Mouse (Mus musculus): ENCODE measurements at regions not wholly inside any gene's neighbourhood (a gene's known extent, or its start where the extent isn't known, plus 50 kb on each side); places are given as distances from the start of the nearest gene placed in this dataset.
A peak's percentile ranks its signal among the peaks of the same experiment; 100 is the strongest.

GRCm38 (mm10) chr2:137924576-137924975, 331.8 kb upstream of the Btbd3 start:
- 84% methylated on average over 2 of the region's 2 CpGs for WGBS
- no peak overlapping the region for H3K9ac ChIP-seq (ENCODE audit: low read length)

GRCm38 (mm10) chr2:137898425-137898824, 357.9 kb upstream of the Btbd3 start:
- H3K9me3 ChIP-seq (ENCODE audit: control insufficient read depth, low read length): no peaks in the 10 kb centered on the region
- ATAC-seq (ENCODE audit: low FRiP score) (no peak), DNase-seq (ENCODE audit: low spot score, missing footprints) (peak; percentile 45)
- no peaks in the 10 kb centered on the region for H3K36me3 ChIP-seq (ENCODE audit: control insufficient read depth, insufficient read depth, low read length)
- no peak overlapping the region for H3K4me2 ChIP-seq
- no peak overlapping the region for H3K9ac ChIP-seq (ENCODE audit: low read length)
- H3K4me3 ChIP-seq (ENCODE audit: low read depth, low read length): no peak overlapping the region
- H3K27ac ChIP-seq (ENCODE audit: low read depth, low read length): no peak overlapping the region
- no peaks in the 10 kb centered on the region for H3K4me1 ChIP-seq (ENCODE audit: control insufficient read depth, insufficient read depth, low read length)
- H3K27me3 ChIP-seq (ENCODE audit: control insufficient read depth, insufficient read depth, low read length): no peaks in the 10 kb centered on the region

More at GRCm38 (mm10) chr2:137924576-137924975, 331.8 kb upstream of the Btbd3 start:
- ATAC-seq (ENCODE audit: low FRiP score) (no peak), DNase-seq (ENCODE audit: low spot score, missing footprints) (peak; percentile 33)
- Histone ChIP-seq H3K27ac (ENCODE audit: low read depth, low read length) (no peak overlapping the region), H3K9me3 (ENCODE audit: control insufficient read depth, low read length) (no peaks in the 10 kb centered on the region), H3K27me3 (ENCODE audit: control insufficient read depth, insufficient read depth, low read length) (no peaks in the 10 kb centered on the region), H3K4me2 (no peak overlapping the region), H3K4me1 (ENCODE audit: control insufficient read depth, insufficient read depth, low read length) (no peaks in the 10 kb centered on the region), H3K36me3 (ENCODE audit: control insufficient read depth, insufficient read depth, low read length) (no peaks in the 10 kb centered on the region), H3K4me3 (ENCODE audit: low read depth, low read length) (no peak overlapping the region)

GRCm38 (mm10) chr2:137880211-137881031, 375.9 kb upstream of the Btbd3 start:
- Histone ChIP-seq H3K27me3 (ENCODE audit: control insufficient read depth, insufficient read depth, low read length) (no peaks in the 10 kb centered on the region), H3K9ac (ENCODE audit: low read length) (no peak overlapping the region), H3K9me3 (ENCODE audit: control insufficient read depth, low read length) (no peaks in the 10 kb centered on the region), H3K36me3 (ENCODE audit: control insufficient read depth, insufficient read depth, low read length) (no peaks in the 10 kb centered on the region), H3K27ac (ENCODE audit: low read depth, low read length) (no peak overlapping the region), H3K4me2 (no peak overlapping the region), H3K4me1 (ENCODE audit: control insufficient read depth, insufficient read depth, low read length) (no peaks in the 10 kb centered on the region), H3K4me3 (ENCODE audit: low read depth, low read length) (no peak overlapping the region)
- DNase-seq (ENCODE audit: low spot score, missing footprints): no peak
- ATAC-seq (ENCODE audit: low FRiP score): no peak
- WGBS: 92% methylated on average over 7 of the region's 7 CpGs

GRCm38 (mm10) chr2:137869676-137870075, 386.7 kb upstream of the Btbd3 start:
- ATAC-seq (ENCODE audit: low FRiP score) (no peak), DNase-seq (ENCODE audit: low spot score, missing footprints) (no peak)
- H3K36me3 ChIP-seq (ENCODE audit: control insufficient read depth, insufficient read depth, low read length): no peaks in the 10 kb centered on the region
- H3K9ac ChIP-seq (ENCODE audit: low read length): no peak overlapping the region
- WGBS: 76% methylated on average over 4 of the region's 4 CpGs
- no peaks in the 10 kb centered on the region for H3K4me1 ChIP-seq (ENCODE audit: control insufficient read depth, insufficient read depth, low read length)
- no peaks in the 10 kb centered on the region for H3K9me3 ChIP-seq (ENCODE audit: control insufficient read depth, low read length)
- no peak overlapping the region for H3K27ac ChIP-seq (ENCODE audit: low read depth, low read length)
- H3K27me3 ChIP-seq (ENCODE audit: control insufficient read depth, insufficient read depth, low read length): no peaks in the 10 kb centered on the region
- H3K4me2 ChIP-seq: no peak overlapping the region
- H3K4me3 ChIP-seq (ENCODE audit: low read depth, low read length): no peak overlapping the region

- no peak overlapping the region for H3K9ac ChIP-seq (ENCODE audit: low read length)
- no peaks in the 10 kb centered on the region for H3K9me3 ChIP-seq (ENCODE audit: control insufficient read depth, low read length)
- 88% methylated on average over 4 of the region's 4 CpGs for WGBS
- ATAC-seq (ENCODE audit: low FRiP score) (no peak), DNase-seq (ENCODE audit: low spot score, missing footprints) (no peak)
- H3K4me3 ChIP-seq (ENCODE audit: low read depth, low read length): no peak overlapping the region
- no peak overlapping the region for H3K27ac ChIP-seq (ENCODE audit: low read depth, low read length)
- H3K4me2 ChIP-seq: no peak overlapping the region
- no peaks in the 10 kb centered on the region for H3K36me3 ChIP-seq (ENCODE audit: control insufficient read depth, insufficient read depth, low read length)
- no peaks in the 10 kb centered on the region for H3K27me3 ChIP-seq (ENCODE audit: control insufficient read depth, insufficient read depth, low read length)
- H3K4me1 ChIP-seq (ENCODE audit: control insufficient read depth, insufficient read depth, low read length): no peaks in the 10 kb centered on the region
Observed at GRCm38 (mm10) chr2:137854494-137854893, 401.9 kb upstream of the Btbd3 start.

GRCm38 (mm10) chr2:137853399-137854259, 402.7 kb upstream of the Btbd3 start:
- Histone ChIP-seq H3K4me1 (ENCODE audit: control insufficient read depth, insufficient read depth, low read length) (no peaks in the 10 kb centered on the region), H3K36me3 (ENCODE audit: control insufficient read depth, insufficient read depth, low read length) (no peaks in the 10 kb centered on the region), H3K27ac (ENCODE audit: low read depth, low read length) (no peak overlapping the region), H3K4me2 (no peak overlapping the region), H3K27me3 (ENCODE audit: control insufficient read depth, insufficient read depth, low read length) (no peaks in the 10 kb centered on the region), H3K9ac (ENCODE audit: low read length) (no peak overlapping the region), H3K4me3 (ENCODE audit: low read depth, low read length) (no peak overlapping the region), H3K9me3 (ENCODE audit: control insufficient read depth, low read length) (no peaks in the 10 kb centered on the region)
- WGBS: 88% methylated on average over 10 of the region's 10 CpGs
- no peak for ATAC-seq (ENCODE audit: low FRiP score)
- no peak for DNase-seq (ENCODE audit: low spot score, missing footprints)

- no peaks in the 10 kb centered on the region for H3K36me3 ChIP-seq (ENCODE audit: control insufficient read depth, insufficient read depth, low read length)
- WGBS: 59% methylated on average over 2 of the region's 2 CpGs
- no peaks in the 10 kb centered on the region for H3K4me1 ChIP-seq (ENCODE audit: control insufficient read depth, insufficient read depth, low read length)
- H3K27me3 ChIP-seq (ENCODE audit: control insufficient read depth, insufficient read depth, low read length): no peaks in the 10 kb centered on the region
- no peak overlapping the region for H3K4me3 ChIP-seq (ENCODE audit: low read depth, low read length)
- no peaks in the 10 kb centered on the region for H3K9me3 ChIP-seq (ENCODE audit: control insufficient read depth, low read length)
- H3K9ac ChIP-seq (ENCODE audit: low read length): no peak overlapping the region
- H3K4me2 ChIP-seq: no peak overlapping the region
- H3K27ac ChIP-seq (ENCODE audit: low read depth, low read length): no peak overlapping the region
- DNase-seq (ENCODE audit: low spot score, missing footprints) (no peak), ATAC-seq (ENCODE audit: low FRiP score) (no peak)
Observed at GRCm38 (mm10) chr2:137847901-137848300, 408.5 kb upstream of the Btbd3 start.

- DNase-seq (ENCODE audit: low spot score, missing footprints) (no peak), ATAC-seq (ENCODE audit: low FRiP score) (no peak)
- Histone ChIP-seq H3K36me3 (ENCODE audit: control insufficient read depth, insufficient read depth, low read length) (no peaks in the 10 kb centered on the region), H3K4me2 (no peak overlapping the region), H3K27me3 (ENCODE audit: control insufficient read depth, insufficient read depth, low read length) (no peaks in the 10 kb centered on the region), H3K9ac (ENCODE audit: low read length) (no peak overlapping the region), H3K27ac (ENCODE audit: low read depth, low read length) (no peak overlapping the region), H3K9me3 (ENCODE audit: control insufficient read depth, low read length) (no peaks in the 10 kb centered on the region), H3K4me3 (ENCODE audit: low read depth, low read length) (no peak overlapping the region), H3K4me1 (ENCODE audit: control insufficient read depth, insufficient read depth, low read length) (no peaks in the 10 kb centered on the region)
- WGBS: 87% methylated on average over 8 of the region's 8 CpGs
Observed at GRCm38 (mm10) chr2:137827814-137828374, 428.5 kb upstream of the Btbd3 start.
